Mouse (Mus musculus): Measurements from ENCODE around the gene Tex38. TPM values are rescaled to one million over a fixed set of nuclear protein-coding genes. Genes with fewer than 3 reads are reported as not detected.
A peak's percentile ranks its signal among the peaks of the same experiment; 100 is the strongest.

Tex38 gene
- polyA plus RNA-seq, 1 experiment from 2014 or later: not detected

GRCm38 (mm10) chr4:115821431-115821830 is 40.6 kb upstream of the Tex38 start:
- no peak overlapping the region for H3K4me3 ChIP-seq (ENCODE audit: low read length)
- no peaks in the 10 kb centered on the region for H3K36me3 ChIP-seq (ENCODE audit: control insufficient read depth, insufficient read depth, low read length)
- no peak for ATAC-seq (ENCODE audit: low FRiP score, low TSS enrichment)
- no peak overlapping the region for H3K4me2 ChIP-seq (replicated peaks; ENCODE audit: low read depth, low read length)
- H3K27ac ChIP-seq (ENCODE audit: low read depth, low read length): no peak overlapping the region
- no peaks in the 10 kb centered on the region for H3K4me1 ChIP-seq (ENCODE audit: control insufficient read depth, insufficient read depth, low read length)
- no peak overlapping the region for H3K9ac ChIP-seq (ENCODE audit: low read depth, low read length)
- H3K27me3 ChIP-seq (ENCODE audit: control insufficient read depth, insufficient read depth, low read length): no peaks in the 10 kb centered on the region
- H3K9me3 ChIP-seq (ENCODE audit: control insufficient read depth, low read length): no peaks in the 10 kb centered on the region

- no peak overlapping the region for H3K27ac ChIP-seq (ENCODE audit: low read depth, low read length)
- H3K4me1 ChIP-seq (ENCODE audit: control insufficient read depth, insufficient read depth, low read length): no peaks in the 10 kb centered on the region
- H3K36me3 ChIP-seq (ENCODE audit: control insufficient read depth, insufficient read depth, low read length): no peaks in the 10 kb centered on the region
- ATAC-seq (ENCODE audit: low FRiP score, low TSS enrichment): no peak
- no peak overlapping the region for H3K4me2 ChIP-seq (replicated peaks; ENCODE audit: low read depth, low read length)
- H3K9me3 ChIP-seq (ENCODE audit: control insufficient read depth, low read length): no peaks in the 10 kb centered on the region
- H3K27me3 ChIP-seq (ENCODE audit: control insufficient read depth, insufficient read depth, low read length): no peaks in the 10 kb centered on the region
- no peak overlapping the region for H3K4me3 ChIP-seq (ENCODE audit: low read length)
- no peak overlapping the region for H3K9ac ChIP-seq (ENCODE audit: low read depth, low read length)
- 56% methylated on average over 3 of the region's 3 CpGs for WGBS
These were observed 40.1 kb upstream of the Tex38 start for GRCm38 (mm10) chr4:115820944-115821343.

GRCm38 (mm10) chr4:115820199-115820598 is 39.4 kb upstream of the Tex38 start:
- H3K4me3 ChIP-seq (ENCODE audit: low read length): no peak overlapping the region

GRCm38 (mm10) chr4:115815606-115816005 is 34.8 kb upstream of the Tex38 start:
- no peak overlapping the region for H3K9ac ChIP-seq (ENCODE audit: low read depth, low read length)
- ATAC-seq (ENCODE audit: low FRiP score, low TSS enrichment): no peak
- H3K27me3 ChIP-seq (ENCODE audit: control insufficient read depth, insufficient read depth, low read length): no peaks in the 10 kb centered on the region
- H3K36me3 ChIP-seq (ENCODE audit: control insufficient read depth, insufficient read depth, low read length): peaks cover 18% of the 10 kb centered on the region
- H3K4me2 ChIP-seq (replicated peaks; ENCODE audit: low read depth, low read length): no peak overlapping the region
- no peaks in the 10 kb centered on the region for H3K4me1 ChIP-seq (ENCODE audit: control insufficient read depth, insufficient read depth, low read length)
- H3K4me3 ChIP-seq (ENCODE audit: low read length): no peak overlapping the region
- WGBS: 89% methylated on average over 5 of the region's 5 CpGs
- H3K9me3 ChIP-seq (ENCODE audit: control insufficient read depth, low read length): no peaks in the 10 kb centered on the region
- no peak overlapping the region for H3K27ac ChIP-seq (ENCODE audit: low read depth, low read length)

More at GRCm38 (mm10) chr4:115820199-115820598, 39.4 kb upstream of the Tex38 start:
- no peak overlapping the region for H3K27ac ChIP-seq (ENCODE audit: low read depth, low read length)
- H3K27me3 ChIP-seq (ENCODE audit: control insufficient read depth, insufficient read depth, low read length): no peaks in the 10 kb centered on the region
- WGBS: 69% methylated on average over 3 of the region's 3 CpGs
- no peaks in the 10 kb centered on the region for H3K4me1 ChIP-seq (ENCODE audit: control insufficient read depth, insufficient read depth, low read length)
- ATAC-seq (ENCODE audit: low FRiP score, low TSS enrichment): no peak
- H3K36me3 ChIP-seq (ENCODE audit: control insufficient read depth, insufficient read depth, low read length): peaks cover 3% of the 10 kb centered on the region; the same call in 1 of the 2 replicates
- H3K9ac ChIP-seq (ENCODE audit: low read depth, low read length): no peak overlapping the region
- no peak overlapping the region for H3K4me2 ChIP-seq (replicated peaks; ENCODE audit: low read depth, low read length)
- no peaks in the 10 kb centered on the region for H3K9me3 ChIP-seq (ENCODE audit: control insufficient read depth, low read length)

- peaks cover 20% of the 10 kb centered on the region for H3K36me3 ChIP-seq (ENCODE audit: control insufficient read depth, insufficient read depth, low read length)
- no peak overlapping the region for H3K27ac ChIP-seq (ENCODE audit: low read depth, low read length)
- H3K4me3 ChIP-seq (ENCODE audit: low read length): no peak overlapping the region
- no peak overlapping the region for H3K4me2 ChIP-seq (replicated peaks; ENCODE audit: low read depth, low read length)
- no peaks in the 10 kb centered on the region for H3K27me3 ChIP-seq (ENCODE audit: control insufficient read depth, insufficient read depth, low read length)
- 95% methylated on average over 4 of the region's 4 CpGs for WGBS
- H3K9ac ChIP-seq (ENCODE audit: low read depth, low read length): no peak overlapping the region
- no peak for ATAC-seq (ENCODE audit: low FRiP score, low TSS enrichment)
- H3K4me1 ChIP-seq (ENCODE audit: control insufficient read depth, insufficient read depth, low read length): no peaks in the 10 kb centered on the region
- H3K9me3 ChIP-seq (ENCODE audit: control insufficient read depth, low read length): no peaks in the 10 kb centered on the region
These were observed 31.5 kb upstream of the Tex38 start for GRCm38 (mm10) chr4:115812326-115812725.

GRCm38 (mm10) chr4:115799981-115800380 is 19.2 kb upstream of the Tex38 start:
- Histone ChIP-seq H3K36me3 (ENCODE audit: control insufficient read depth, insufficient read depth, low read length) (peaks cover 51% of the 10 kb centered on the region), H3K27ac (ENCODE audit: low read depth, low read length) (no peak overlapping the region), H3K4me2 (replicated peaks; ENCODE audit: low read depth, low read length) (no peak overlapping the region), H3K4me1 (ENCODE audit: control insufficient read depth, insufficient read depth, low read length) (no peaks in the 10 kb centered on the region), H3K9me3 (ENCODE audit: control insufficient read depth, low read length) (no peaks in the 10 kb centered on the region), H3K27me3 (ENCODE audit: control insufficient read depth, insufficient read depth, low read length) (no peaks in the 10 kb centered on the region), H3K4me3 (ENCODE audit: low read length) (no peak overlapping the region), H3K9ac (ENCODE audit: low read depth, low read length) (no peak overlapping the region)
- ATAC-seq (ENCODE audit: low FRiP score, low TSS enrichment): no peak
- WGBS: 86% methylated on average over 3 of the region's 3 CpGs

- Histone ChIP-seq H3K27ac (ENCODE audit: low read depth, low read length) (no peak overlapping the region), H3K4me1 (ENCODE audit: control insufficient read depth, insufficient read depth, low read length) (no peaks in the 10 kb centered on the region), H3K27me3 (ENCODE audit: control insufficient read depth, insufficient read depth, low read length) (no peaks in the 10 kb centered on the region), H3K4me3 (ENCODE audit: low read length) (no peak overlapping the region), H3K9ac (ENCODE audit: low read depth, low read length) (no peak overlapping the region), H3K36me3 (ENCODE audit: control insufficient read depth, insufficient read depth, low read length) (peaks cover 67% of the 10 kb centered on the region), H3K4me2 (replicated peaks; ENCODE audit: low read depth, low read length) (no peak overlapping the region), H3K9me3 (ENCODE audit: control insufficient read depth, low read length) (no peaks in the 10 kb centered on the region)
- WGBS: 48% methylated on average over 3 of the region's 3 CpGs
- ATAC-seq (ENCODE audit: low FRiP score, low TSS enrichment): no peak
These were observed 14.5 kb upstream of the Tex38 start for GRCm38 (mm10) chr4:115795360-115795759.

- no peaks in the 10 kb centered on the region for H3K9me3 ChIP-seq (ENCODE audit: control insufficient read depth, low read length)
- H3K36me3 ChIP-seq (ENCODE audit: control insufficient read depth, insufficient read depth, low read length): peaks cover 55% of the 10 kb centered on the region
- no peak for ATAC-seq (ENCODE audit: low FRiP score, low TSS enrichment)
- H3K9ac ChIP-seq (ENCODE audit: low read depth, low read length): no peak overlapping the region
- 78% methylated on average over 3 of the region's 3 CpGs for WGBS
- H3K4me2 ChIP-seq (replicated peaks; ENCODE audit: low read depth, low read length): no peak overlapping the region
- H3K4me3 ChIP-seq (ENCODE audit: low read length): no peak overlapping the region
- peaks cover 1% of the 10 kb centered on the region; the same call in 1 of the 2 replicates for H3K4me1 ChIP-seq (ENCODE audit: control insufficient read depth, insufficient read depth, low read length)
- H3K27ac ChIP-seq (ENCODE audit: low read depth, low read length): no peak overlapping the region
- no peaks in the 10 kb centered on the region for H3K27me3 ChIP-seq (ENCODE audit: control insufficient read depth, insufficient read depth, low read length)
These were observed 10.0 kb upstream of the Tex38 start for GRCm38 (mm10) chr4:115790864-115791263.

GRCm38 (mm10) chr4:115785511-115786034 is 4.8 kb upstream of the Tex38 start:
- Histone ChIP-seq H3K27me3 (ENCODE audit: control insufficient read depth, insufficient read depth, low read length) (no peaks in the 10 kb centered on the region), H3K9ac (ENCODE audit: low read depth, low read length) (peak overlapping the region; percentile 84), H3K27ac (ENCODE audit: low read depth, low read length) (no peak overlapping the region), H3K36me3 (ENCODE audit: control insufficient read depth, insufficient read depth, low read length) (peaks cover 20% of the 10 kb centered on the region; the same call in 1 of the 2 replicates), H3K9me3 (ENCODE audit: control insufficient read depth, low read length) (no peaks in the 10 kb centered on the region), H3K4me3 (ENCODE audit: low read length) (peak overlapping the region; percentile 72), H3K4me1 (ENCODE audit: control insufficient read depth, insufficient read depth, low read length) (peaks cover 8% of the 10 kb centered on the region), H3K4me2 (replicated peaks; ENCODE audit: low read depth, low read length) (peak overlapping the region; percentile 79)
- ATAC-seq (ENCODE audit: low FRiP score, low TSS enrichment): peak; percentile 33
- WGBS: 58% methylated on average over 7 of the region's 7 CpGs

Measured in kidney, embryonic 14.5 days (tissue).